Mouse (Mus musculus) intestine, embryonic 16.5 days (tissue): ENCODE measurements around the gene Mpp6. TPM values are rescaled to one million over a fixed set of nuclear protein-coding genes. Genes with fewer than 3 reads are reported as not detected.

Source experiments
- polyA plus RNA-seq: library from polyadenylated mRNA; unstranded; fragments of >200 nt; fragmentation: Nextera tagmentation; extraction: Ambion mirVana; gene quantifications from 2 replicates; pipeline ENCODE4 v1.2.1, GENCODE M21; 2015

Gene Mpp6
- polyA plus RNA-seq, 1 experiment from 2014 or later = 34.5 TPM

Other genes starting within 250 kb of the Mpp6 start
- gene Gsdme, start 153.6 kb downstream of the Mpp6 start, polyA plus RNA-seq = 27.4 and 27.8 TPM in 2 replicates